Mouse (Mus musculus) heart, postnatal 0 days (tissue): Measurements from ENCODE around the gene Zfp422.

Experiments used
- CTCF ChIP-seq: IDR thresholded peaks from 2 replicates; pipeline ENCODE4 v1.5.1; 2016; ENCODE audit warnings: antibody characterized with exemption, control low read depth, low read depth
- EP300 ChIP-seq: IDR thresholded peaks from 2 replicates; pipeline ENCODE4 v1.6.1; 2016; ENCODE audit warnings: antibody characterized with exemption, low read depth

DNA sequence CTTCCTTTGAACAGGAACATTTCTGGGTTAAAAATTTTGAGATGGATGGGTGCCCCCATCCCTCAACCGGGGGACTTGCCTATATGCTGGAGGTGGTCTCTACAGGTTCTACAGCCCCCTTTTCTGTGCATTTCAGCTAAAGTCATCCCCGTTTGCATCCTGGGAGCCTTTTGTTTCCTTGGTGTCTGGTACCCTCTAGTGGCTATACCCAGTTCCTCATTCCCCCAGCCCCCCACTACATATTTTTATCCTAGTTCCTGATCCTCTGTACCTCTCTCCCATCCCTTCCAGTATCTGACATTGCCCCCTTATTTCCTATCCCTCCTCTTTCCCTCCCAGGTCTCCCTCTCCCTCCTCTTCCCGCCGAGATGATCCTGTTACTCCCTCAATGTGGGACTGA, 21.6 kb downstream of the Zfp422 start:
- TF ChIP-seq CTCF (peak; percentile 25; the same call in 1 of the 2 replicates), EP300 (no peak)
